Mouse (Mus musculus): ENCODE measurements around the gene Fut1. TPM values are rescaled to one million over a fixed set of nuclear protein-coding genes. Genes with fewer than 3 reads are reported as not detected.
"Not testable (repeated sequence)": the region's sequence is repeated elsewhere in the genome, so short reads cannot be mapped to it uniquely, and the experiment has no call there.

Gene Fut1
- polyA plus RNA-seq, 1 experiment from 2014 or later: not detected

- 64% methylated on average over 7 of the region's 7 CpGs for WGBS
- no peaks in the 10 kb centered on the region for H3K36me3 ChIP-seq (ENCODE audit: control insufficient read depth, insufficient read depth, low read length)
- no peak overlapping the region for H3K9ac ChIP-seq (ENCODE audit: low read depth, low read length)
- no peak overlapping the region for H3K4me2 ChIP-seq (replicated peaks; ENCODE audit: low read depth, low read length)
- H3K9me3 ChIP-seq (ENCODE audit: control insufficient read depth, low read length): no peaks in the 10 kb centered on the region
- no peak for DNase-seq (ENCODE audit: low spot score)
- H3K4me1 ChIP-seq (replicated peaks; ENCODE audit: control insufficient read depth, insufficient read depth, low read length): peaks cover 2% of the 10 kb centered on the region; the same call in 1 of the 2 replicates
- H3K27ac ChIP-seq (ENCODE audit: low read depth, low read length): no peak overlapping the region
- ATAC-seq (ENCODE audit: low FRiP score): no peak
- H3K4me3 ChIP-seq (ENCODE audit: low read depth, low read length): no peak overlapping the region
- no peaks in the 10 kb centered on the region for H3K27me3 ChIP-seq (ENCODE audit: control insufficient read depth, insufficient read depth, low read length)
These were observed 28.5 kb downstream of the Fut1 start for GRCm38 (mm10) chr7:45645591-45645971.

- Histone ChIP-seq H3K27ac (ENCODE audit: low read depth, low read length) (no peak overlapping the region), H3K4me1 (replicated peaks; ENCODE audit: control insufficient read depth, insufficient read depth, low read length) (peaks cover 2% of the 10 kb centered on the region; the same call in 1 of the 2 replicates), H3K36me3 (ENCODE audit: control insufficient read depth, insufficient read depth, low read length) (no peaks in the 10 kb centered on the region), H3K4me2 (replicated peaks; ENCODE audit: low read depth, low read length) (no peak overlapping the region), H3K9me3 (ENCODE audit: control insufficient read depth, low read length) (no peaks in the 10 kb centered on the region), H3K27me3 (ENCODE audit: control insufficient read depth, insufficient read depth, low read length) (no peaks in the 10 kb centered on the region), H3K9ac (ENCODE audit: low read depth, low read length) (no peak overlapping the region), H3K4me3 (ENCODE audit: low read depth, low read length) (no peak overlapping the region)
- DNase-seq (ENCODE audit: low spot score) (no peak), ATAC-seq (ENCODE audit: low FRiP score) (no peak)
- 85% methylated on average over 4 of the region's 4 CpGs for WGBS
These were observed 29.6 kb downstream of the Fut1 start for GRCm38 (mm10) chr7:45646671-45647070.

DNA sequence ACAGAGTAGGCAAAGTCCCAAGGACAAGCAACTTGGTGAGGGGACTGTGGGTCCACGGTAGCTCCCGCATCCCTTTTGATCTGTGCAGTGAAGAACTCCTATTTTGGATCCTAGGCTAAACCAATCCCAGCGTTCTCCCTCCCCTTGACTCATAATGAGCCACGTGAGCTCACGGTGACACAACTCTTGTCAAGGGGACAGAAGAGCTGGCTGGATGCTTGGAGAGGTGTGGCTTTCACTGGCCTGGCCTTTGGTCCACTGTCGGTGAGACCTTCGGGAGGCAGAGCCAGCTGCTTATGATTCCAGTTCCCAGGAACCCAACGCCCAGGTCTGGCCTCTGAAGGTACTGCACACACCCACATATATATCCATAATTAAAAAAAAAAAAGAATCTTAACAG lies 32.3 kb downstream of the Fut1 start:
- Histone ChIP-seq H3K4me3 (ENCODE audit: low read depth, low read length) (no peak overlapping the region), H3K36me3 (ENCODE audit: control insufficient read depth, insufficient read depth, low read length) (no peaks in the 10 kb centered on the region), H3K9ac (ENCODE audit: low read depth, low read length) (no peak overlapping the region), H3K27me3 (ENCODE audit: control insufficient read depth, insufficient read depth, low read length) (no peaks in the 10 kb centered on the region), H3K27ac (ENCODE audit: low read depth, low read length) (no peak overlapping the region), H3K9me3 (ENCODE audit: control insufficient read depth, low read length) (no peaks in the 10 kb centered on the region), H3K4me1 (replicated peaks; ENCODE audit: control insufficient read depth, insufficient read depth, low read length) (0 out of 2 replicates have a peak, but pooled peaks cover 1% of the 10 kb centered on the region), H3K4me2 (replicated peaks; ENCODE audit: low read depth, low read length) (no peak overlapping the region)
- 74% methylated on average over 8 of the region's 8 CpGs for WGBS
- DNase-seq (ENCODE audit: low spot score) (no peak), ATAC-seq (ENCODE audit: low FRiP score) (no peak)

- H3K4me1 ChIP-seq (replicated peaks; ENCODE audit: control insufficient read depth, insufficient read depth, low read length); H3K9ac ChIP-seq (ENCODE audit: low read depth, low read length); H3K4me2 ChIP-seq (replicated peaks; ENCODE audit: low read depth, low read length); DNase-seq (ENCODE audit: low spot score); H3K4me3 ChIP-seq (ENCODE audit: low read depth, low read length); H3K36me3 ChIP-seq (ENCODE audit: control insufficient read depth, insufficient read depth, low read length); H3K27me3 ChIP-seq (ENCODE audit: control insufficient read depth, insufficient read depth, low read length); ATAC-seq (ENCODE audit: low FRiP score); H3K9me3 ChIP-seq (ENCODE audit: control insufficient read depth, low read length); H3K27ac ChIP-seq (ENCODE audit: low read depth, low read length): not testable (repeated sequence)
- WGBS: 93% methylated on average over 19 of the region's 20 CpGs
These were observed 33.4 kb downstream of the Fut1 start for GRCm38 (mm10) chr7:45650484-45650883.

DNA sequence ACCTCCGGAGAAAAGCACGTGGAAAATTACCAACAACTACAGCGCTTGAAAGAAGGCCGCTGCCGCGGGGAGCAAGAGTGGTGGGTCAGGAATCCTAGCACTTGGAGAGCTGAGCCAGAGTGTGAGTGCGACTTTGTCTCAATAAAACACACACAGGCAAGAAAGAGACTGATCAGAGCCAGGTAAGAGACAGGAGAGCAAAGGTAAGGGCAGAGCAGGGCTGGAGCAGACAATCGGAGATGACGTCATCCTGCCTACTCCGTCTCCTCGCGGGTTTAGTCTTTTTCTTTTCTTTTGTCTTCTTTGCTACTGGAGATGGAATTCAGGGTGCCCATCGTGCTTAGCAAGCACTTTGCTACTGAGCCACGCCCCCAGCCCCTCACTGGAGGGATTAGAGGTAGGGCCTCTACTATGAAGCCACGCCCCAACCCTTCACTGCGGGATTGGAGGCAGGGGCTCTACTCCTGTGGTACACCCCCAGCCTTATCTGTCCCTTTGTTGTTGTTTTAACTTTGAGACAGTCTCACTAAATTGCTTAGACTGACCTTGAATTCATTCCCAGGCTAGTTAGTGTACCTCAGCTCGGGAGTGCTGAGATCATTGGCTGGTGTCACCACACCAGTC lies 37.4 kb downstream of the Fut1 start:
- Histone ChIP-seq H3K4me1 (replicated peaks; ENCODE audit: control insufficient read depth, insufficient read depth, low read length) (no peaks in the 10 kb centered on the region), H3K9ac (ENCODE audit: low read depth, low read length) (0 out of 2 replicates have a peak overlapping the region, but pooled peaks have one; percentile 27), H3K4me3 (ENCODE audit: low read depth, low read length) (no peak overlapping the region), H3K27ac (ENCODE audit: low read depth, low read length) (no peak overlapping the region), H3K4me2 (replicated peaks; ENCODE audit: low read depth, low read length) (peak overlapping the region; percentile 11; the same call in 1 of the 2 replicates), H3K9me3 (ENCODE audit: control insufficient read depth, low read length) (no peaks in the 10 kb centered on the region), H3K36me3 (ENCODE audit: control insufficient read depth, insufficient read depth, low read length) (no peaks in the 10 kb centered on the region), H3K27me3 (ENCODE audit: control insufficient read depth, insufficient read depth, low read length) (no peaks in the 10 kb centered on the region)
- ATAC-seq (ENCODE audit: low FRiP score) (no peak), DNase-seq (ENCODE audit: low spot score) (peak; percentile 40)
- WGBS: 30% methylated on average over 17 of the region's 17 CpGs

DNA sequence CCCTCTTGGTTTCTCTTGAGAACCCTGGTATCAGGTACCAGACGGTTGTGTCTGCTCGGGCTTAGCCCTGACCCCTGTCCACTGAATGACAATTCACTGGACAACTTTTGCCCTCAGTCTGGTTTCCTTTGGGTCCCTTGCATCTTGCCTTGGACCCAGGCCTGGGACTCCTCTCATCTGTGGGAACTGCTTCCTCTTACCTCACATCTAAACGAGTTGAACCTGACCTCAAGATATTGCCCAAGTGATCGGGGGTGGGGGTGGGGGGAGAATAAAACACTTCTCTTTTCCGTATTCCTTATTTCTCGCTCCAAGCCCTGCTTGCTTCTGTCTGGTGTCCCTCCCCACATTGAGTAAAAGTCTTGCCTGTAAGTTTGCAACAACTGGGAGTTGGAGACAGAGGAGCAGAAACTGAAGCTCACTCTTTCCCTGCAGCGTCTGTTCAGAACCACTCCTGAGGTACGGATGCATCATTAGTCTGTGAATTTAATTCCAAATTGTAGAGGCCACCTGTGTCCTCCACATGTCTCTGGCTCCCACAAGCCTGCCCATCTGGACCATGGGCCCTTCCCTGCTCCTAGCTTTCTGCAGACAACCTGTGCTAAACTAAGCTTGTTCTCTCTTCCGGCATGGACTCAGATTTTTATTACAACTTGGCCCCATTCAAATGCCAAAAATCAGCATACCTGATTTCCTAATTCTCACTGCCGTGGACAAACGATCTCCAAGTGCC lies 43.8 kb downstream of the Fut1 start:
- ATAC-seq (ENCODE audit: low FRiP score): no peak
- no peak overlapping the region for H3K4me2 ChIP-seq (replicated peaks; ENCODE audit: low read depth, low read length)
- H3K27me3 ChIP-seq (ENCODE audit: control insufficient read depth, insufficient read depth, low read length): no peaks in the 10 kb centered on the region
- no peak overlapping the region for H3K9ac ChIP-seq (ENCODE audit: low read depth, low read length)
- no peak overlapping the region for H3K27ac ChIP-seq (ENCODE audit: low read depth, low read length)
- H3K9me3 ChIP-seq (ENCODE audit: control insufficient read depth, low read length): no peaks in the 10 kb centered on the region
- H3K4me1 ChIP-seq (replicated peaks; ENCODE audit: control insufficient read depth, insufficient read depth, low read length): no peaks in the 10 kb centered on the region
- H3K36me3 ChIP-seq (ENCODE audit: control insufficient read depth, insufficient read depth, low read length): no peaks in the 10 kb centered on the region
- no peak overlapping the region for H3K4me3 ChIP-seq (ENCODE audit: low read depth, low read length)
- DNase-seq (ENCODE audit: low spot score): no peak
- WGBS: 86% methylated on average over 11 of the region's 11 CpGs

DNA sequence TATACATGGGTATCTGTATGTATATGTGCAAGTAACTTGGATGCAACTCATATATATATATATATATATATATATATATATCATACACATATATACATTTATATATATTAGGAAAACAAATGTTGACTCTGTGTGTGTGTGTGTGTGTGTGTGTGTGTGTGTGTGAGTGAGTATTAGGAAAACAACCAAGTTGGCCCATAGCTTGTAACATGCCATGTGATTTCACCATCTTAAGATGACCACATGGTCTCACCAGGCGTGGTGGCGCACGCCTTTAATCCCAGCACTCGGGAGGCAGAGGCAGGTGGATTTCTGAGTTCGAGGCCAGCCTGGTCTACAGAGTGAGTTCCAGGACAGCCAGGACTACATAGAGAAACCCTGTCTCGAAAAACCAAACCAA lies 44.6 kb downstream of the Fut1 start:
- H3K4me2 ChIP-seq (replicated peaks; ENCODE audit: low read depth, low read length); DNase-seq (ENCODE audit: low spot score); H3K36me3 ChIP-seq (ENCODE audit: control insufficient read depth, insufficient read depth, low read length); H3K4me3 ChIP-seq (ENCODE audit: low read depth, low read length); ATAC-seq (ENCODE audit: low FRiP score); H3K9me3 ChIP-seq (ENCODE audit: control insufficient read depth, low read length); H3K27me3 ChIP-seq (ENCODE audit: control insufficient read depth, insufficient read depth, low read length); H3K4me1 ChIP-seq (replicated peaks; ENCODE audit: control insufficient read depth, insufficient read depth, low read length); H3K9ac ChIP-seq (ENCODE audit: low read depth, low read length); H3K27ac ChIP-seq (ENCODE audit: low read depth, low read length): not testable (repeated sequence)
- WGBS: 89% methylated on average over 6 of the region's 6 CpGs

DNA sequence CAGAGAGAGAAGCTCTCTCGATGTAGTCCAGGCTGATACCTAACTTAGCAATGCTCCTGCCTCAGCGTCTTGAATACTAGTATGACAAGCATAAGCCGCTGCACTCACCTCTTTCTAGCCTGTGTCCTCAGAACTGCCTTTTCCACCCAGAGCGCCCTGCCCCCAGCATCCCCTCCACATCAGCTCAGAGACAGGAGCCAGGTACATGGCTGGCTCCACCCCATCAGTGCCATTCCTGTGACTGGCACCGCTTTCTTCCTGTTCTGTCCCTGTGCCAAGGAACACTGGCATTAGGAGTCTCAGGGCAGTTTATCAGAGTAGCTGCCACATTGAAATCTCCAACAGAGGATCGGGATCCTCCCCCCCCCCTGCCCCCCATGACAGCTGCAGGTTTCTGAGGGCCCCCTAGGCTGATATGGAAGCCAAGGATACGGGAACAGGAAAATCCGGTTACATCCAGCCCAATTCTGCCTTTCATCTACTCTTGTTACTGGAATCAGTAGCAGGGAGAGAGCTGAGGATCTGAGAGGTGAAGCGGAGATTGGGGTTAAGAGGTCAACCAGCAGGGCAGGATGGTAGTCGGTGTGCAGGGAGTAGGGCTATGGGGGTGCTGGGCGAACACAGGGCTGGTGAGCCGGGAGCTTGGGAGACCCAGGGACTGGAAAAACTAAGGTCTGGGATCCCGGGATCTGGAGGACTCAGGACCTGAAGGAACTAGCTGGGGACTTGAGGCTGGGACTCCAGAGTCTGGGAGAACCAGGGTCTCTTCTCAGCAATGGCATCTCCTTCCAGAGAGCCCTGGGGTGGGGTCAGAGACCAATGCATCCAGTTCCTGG lies 48.4 kb downstream of the Fut1 start:
- H3K4me2 ChIP-seq (replicated peaks; ENCODE audit: low read depth, low read length): no peak overlapping the region
- no peaks in the 10 kb centered on the region for H3K27me3 ChIP-seq (ENCODE audit: control insufficient read depth, insufficient read depth, low read length)
- no peak overlapping the region for H3K9ac ChIP-seq (ENCODE audit: low read depth, low read length)
- no peak overlapping the region for H3K4me3 ChIP-seq (ENCODE audit: low read depth, low read length)
- 60% methylated on average over 13 of the region's 13 CpGs for WGBS
- H3K4me1 ChIP-seq (replicated peaks; ENCODE audit: control insufficient read depth, insufficient read depth, low read length): no peaks in the 10 kb centered on the region
- ATAC-seq (ENCODE audit: low FRiP score): no peak
- no peak overlapping the region for H3K27ac ChIP-seq (ENCODE audit: low read depth, low read length)
- H3K9me3 ChIP-seq (ENCODE audit: control insufficient read depth, low read length): no peaks in the 10 kb centered on the region
- H3K36me3 ChIP-seq (ENCODE audit: control insufficient read depth, insufficient read depth, low read length): no peaks in the 10 kb centered on the region
- DNase-seq (ENCODE audit: low spot score): no peak

All from hindbrain, embryonic 11.5 days (tissue).